Mouse (Mus musculus): ENCODE measurements around the gene Tmem52.

GRCm38 (mm10) chr4:155463611-155464010 lies 5.3 kb upstream of the Tmem52 start:
- TF ChIP-seq CTCF (IDR thresholded peaks at IDR 0.05; ENCODE audit: low read depth) (no peak), EP300 (IDR thresholded peaks at IDR 0.05; ENCODE audit: low read depth) (no peak)
